Mouse (Mus musculus) liver, adult 2 months (tissue): ENCODE data around the gene Olfr103.

Source experiments
- CTCF ChIP-seq: fragments of 200-500 bp; IDR thresholded peaks from 2 replicates; pipeline ENCODE4 v1.5.1; 2011; ENCODE audit warnings: low read depth, low read length, control low read depth
- POLR2A ChIP-seq: fragments of 200-500 bp; IDR thresholded peaks from 2 replicates; pipeline ENCODE4 v1.6.1; 2011; ENCODE audit warnings: low read length, control low read depth; ENCODE audit not compliant: insufficient read depth; ENCODE audit errors: extremely low read depth

DNA sequence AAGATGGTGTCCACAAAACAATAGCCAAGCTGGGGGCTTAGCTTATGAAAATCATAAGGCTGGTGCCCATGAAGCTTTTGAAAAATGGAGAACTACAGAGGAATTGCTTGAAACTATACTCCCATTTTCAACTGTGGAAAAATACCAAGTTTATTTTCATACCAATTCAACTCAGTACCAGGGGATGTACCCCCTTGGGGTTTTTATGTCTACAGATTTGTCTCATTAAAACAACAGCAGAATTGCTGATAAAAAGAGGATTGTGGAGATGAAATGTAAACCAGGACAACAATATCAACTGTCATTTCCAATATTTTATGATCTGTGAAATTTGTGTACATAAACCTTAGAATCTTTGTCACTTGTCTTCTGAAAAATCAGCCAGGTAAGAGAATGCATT, 39.2 kb upstream of the Olfr103 start, which contains the start of gene Olfr105-ps:
- no peak for TF ChIP-seq CTCF
- no peak for TF ChIP-seq POLR2A
